Mouse (Mus musculus) liver, adult 2 months (tissue): ENCODE results near the gene Ppp1r10.

ENCODE experiments used
- CTCF ChIP-seq: fragments of 200-500 bp; IDR thresholded peaks from 2 replicates; pipeline ENCODE4 v1.5.1; 2011; ENCODE audit warnings: low read depth, low read length, control low read depth
- POLR2A ChIP-seq: fragments of 200-500 bp; IDR thresholded peaks from 2 replicates; pipeline ENCODE4 v1.6.1; 2011; ENCODE audit warnings: low read length, control low read depth; ENCODE audit not compliant: insufficient read depth; ENCODE audit errors: extremely low read depth

DNA sequence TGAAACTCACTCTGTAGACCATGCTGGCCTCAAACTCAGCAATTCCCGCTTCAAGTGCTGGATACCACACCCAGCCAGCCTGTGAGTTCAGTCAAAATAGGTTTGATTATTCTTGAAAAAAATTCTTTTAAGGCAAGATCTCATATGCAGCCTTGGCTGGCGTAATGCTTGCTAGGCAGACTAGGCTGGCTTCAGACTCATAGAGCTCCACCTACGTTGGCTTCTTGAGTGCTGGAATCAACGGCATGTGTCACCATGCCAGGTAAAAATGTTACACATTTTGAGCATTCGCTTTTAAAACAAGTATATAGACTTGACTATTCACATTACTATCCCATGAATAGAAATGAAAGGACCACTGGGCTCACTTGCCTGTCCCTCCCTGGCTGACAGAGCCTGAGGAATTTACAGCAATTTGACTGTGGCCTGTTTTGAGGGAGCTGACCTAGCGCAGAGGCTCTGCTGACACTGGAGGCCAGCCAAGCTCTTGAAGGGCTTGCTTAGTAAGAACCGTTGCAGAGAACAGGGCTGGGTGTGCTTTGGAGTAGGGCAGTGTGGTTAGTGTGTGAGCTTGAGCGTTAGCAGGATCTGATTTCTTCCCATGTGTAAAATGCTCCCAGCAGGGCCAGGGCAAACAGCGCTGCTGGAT, 12.8 kb upstream of the Ppp1r10 start:
- TF ChIP-seq CTCF: no peak
- TF ChIP-seq POLR2A: no peak
